Mouse (Mus musculus) neural tube, embryonic 13.5 days (tissue): ENCODE measurements around the gene Ovca2. TPM values are rescaled to one million over a fixed set of nuclear protein-coding genes. Genes with fewer than 3 reads are reported as not detected.

Source experiments
- ATAC-seq: fragments of 200-750 bp; cut with Nextera tagmentation; 2 replicates; pipeline ENCODE4 v1.8.0; 2017; ENCODE audit warnings: low read depth, mild to moderate bottlenecking, moderate TSS enrichment, moderate library complexity
- H3K27ac ChIP-seq: fragments of 300-500 bp; sonication (generic); replicated peaks from 2 replicates; pipeline ENCODE4 v1.5.1; 2015; ENCODE audit warnings: moderate library complexity, mild to moderate bottlenecking, inconsistent platforms
- H3K27me3 ChIP-seq: fragments of 300-500 bp; sonication (generic); 2 replicates; pipeline ENCODE4 v1.6.1; 2015; ENCODE audit warnings: mild to moderate bottlenecking, inconsistent platforms
- H3K36me3 ChIP-seq: fragments of 300-500 bp; sonication (generic); 2 replicates; pipeline ENCODE4 v1.6.1; 2015; ENCODE audit warnings: mild to moderate bottlenecking, inconsistent platforms
- H3K4me1 ChIP-seq: fragments of 300-500 bp; sonication (generic); replicated peaks from 2 replicates; pipeline ENCODE4 v1.6.1; 2015; ENCODE audit warnings: inconsistent platforms
- H3K4me2 ChIP-seq: fragments of 300-500 bp; sonication (generic); 2 replicates; pipeline ENCODE4 v1.6.1; 2015; ENCODE audit warnings: inconsistent platforms, mild to moderate bottlenecking, moderate library complexity
- H3K4me3 ChIP-seq: fragments of 300-500 bp; sonication (generic); 2 replicates; pipeline ENCODE4 v1.5.1; 2015; ENCODE audit warnings: mild to moderate bottlenecking, inconsistent platforms
- H3K9ac ChIP-seq: fragments of 300-500 bp; sonication (generic); 2 replicates; pipeline ENCODE4 v1.6.1; 2015; ENCODE audit warnings: moderate library complexity, mild to moderate bottlenecking, inconsistent platforms
- H3K9me3 ChIP-seq: fragments of 300-500 bp; sonication (generic); 2 replicates; pipeline ENCODE4 v1.6.1; 2016; ENCODE audit warnings: inconsistent platforms
- WGBS: fragments of 180-500 bp; shearing (Covaris S2); methylation state at CpG from one replicate; pipeline ENCODE4 v1.1.7; 2015; 5-methylcytosine and 5-hydroxymethylcytosine counted together
- polyA plus RNA-seq: library from polyadenylated mRNA; unstranded; fragments of >200 nt; fragmentation: Nextera tagmentation; extraction: Ambion mirVana; gene quantifications from 2 replicates; pipeline ENCODE4 v1.2.1, GENCODE M21; 2015

The Ovca2 gene
- polyA plus RNA-seq, 1 experiment from 2014 or later: 18.6 TPM

DNA sequence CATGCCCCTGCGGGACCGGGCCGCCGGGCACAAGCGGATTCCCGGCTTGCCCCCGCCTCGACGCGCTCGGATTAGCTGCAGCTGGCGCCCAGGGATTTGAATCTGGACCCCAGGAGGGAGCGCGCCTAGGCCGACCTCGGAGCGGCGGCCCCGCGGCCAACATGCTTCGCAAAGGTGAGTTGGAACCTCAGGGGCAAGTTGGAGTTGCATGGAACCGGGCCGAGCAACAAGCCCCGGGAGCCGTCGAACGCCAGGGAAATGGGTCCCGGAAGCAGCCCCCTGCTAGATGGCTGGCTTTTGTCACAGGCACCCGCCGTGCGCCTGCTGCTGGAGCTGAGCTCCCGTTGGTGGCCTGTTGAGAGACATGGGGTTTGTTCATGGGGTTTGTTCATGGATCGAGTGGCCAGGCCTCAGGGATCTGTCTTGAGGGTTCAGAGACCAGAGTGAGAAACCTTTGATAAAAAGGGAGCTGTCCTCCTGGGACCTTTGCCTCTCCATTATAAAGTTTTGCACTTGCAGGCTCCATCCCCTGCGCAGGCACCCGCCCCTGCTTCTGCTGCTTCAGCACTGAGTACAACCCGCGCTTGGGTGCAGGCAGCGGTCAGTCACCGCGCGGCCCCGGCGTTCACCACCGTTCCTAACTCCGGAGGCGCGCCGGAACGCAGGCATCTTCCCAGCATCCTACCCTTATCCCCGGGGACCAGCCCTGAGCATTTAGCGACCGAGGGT is 15.7 kb upstream of the Ovca2 start:
- H3K4me3 ChIP-seq: peak overlapping the region; percentile 61
- peaks cover 63% of the 10 kb centered on the region for H3K4me1 ChIP-seq
- ATAC-seq: no peak
- H3K4me2 ChIP-seq: peak overlapping the region; percentile 69
- H3K9ac ChIP-seq: peak overlapping the region; percentile 78
- WGBS: 0% methylated on average over 52 of the region's 52 CpGs
- H3K36me3 ChIP-seq: no peaks in the 10 kb centered on the region
- peaks cover 65% of the 10 kb centered on the region for H3K27me3 ChIP-seq
- no peaks in the 10 kb centered on the region for H3K9me3 ChIP-seq
- H3K27ac ChIP-seq: peak overlapping the region; percentile 59

- Histone ChIP-seq H3K36me3 (no peaks in the 10 kb centered on the region), H3K4me2 (peak within 1 kb of the TSS; percentile 69), H3K27ac (peak within 1 kb of the TSS; percentile 59), H3K9ac (peak within 1 kb of the TSS; percentile 78), H3K4me1 (peaks cover 66% of the 10 kb centered on the region), H3K4me3 (peak within 1 kb of the TSS; percentile 61), H3K9me3 (no peaks in the 10 kb centered on the region), H3K27me3 (peaks cover 62% of the 10 kb centered on the region)
- peak; percentile 15 for ATAC-seq
- under 1% methylated on average over 62 of the region's 84 CpGs for WGBS
Measured at GRCm38 (mm10) chr11:75193256-75194071, 14.8 kb upstream of the Ovca2 start, which contains the start of gene Rtn4rl1. Rtn4rl1 (plus strand) TSS chr11:75193783.

GRCm38 (mm10) chr11:75192336-75193214 is 13.9 kb upstream of the Ovca2 start:
- no peaks in the 10 kb centered on the region for H3K36me3 ChIP-seq
- H3K9ac ChIP-seq: peak overlapping the region; percentile 78; the same call in 1 of the 2 replicates
- H3K9me3 ChIP-seq: no peaks in the 10 kb centered on the region
- WGBS: 23% methylated on average over 13 of the region's 13 CpGs
- peaks cover 65% of the 10 kb centered on the region for H3K4me1 ChIP-seq
- H3K27ac ChIP-seq: 0 out of 2 replicates have a peak overlapping the region, but pooled peaks have one; percentile 59
- H3K27me3 ChIP-seq: peaks cover 62% of the 10 kb centered on the region
- peak; percentile 40; the same call in 1 of the 2 replicates for ATAC-seq
- peak overlapping the region; percentile 61 for H3K4me3 ChIP-seq
- peak overlapping the region; percentile 69 for H3K4me2 ChIP-seq

DNA sequence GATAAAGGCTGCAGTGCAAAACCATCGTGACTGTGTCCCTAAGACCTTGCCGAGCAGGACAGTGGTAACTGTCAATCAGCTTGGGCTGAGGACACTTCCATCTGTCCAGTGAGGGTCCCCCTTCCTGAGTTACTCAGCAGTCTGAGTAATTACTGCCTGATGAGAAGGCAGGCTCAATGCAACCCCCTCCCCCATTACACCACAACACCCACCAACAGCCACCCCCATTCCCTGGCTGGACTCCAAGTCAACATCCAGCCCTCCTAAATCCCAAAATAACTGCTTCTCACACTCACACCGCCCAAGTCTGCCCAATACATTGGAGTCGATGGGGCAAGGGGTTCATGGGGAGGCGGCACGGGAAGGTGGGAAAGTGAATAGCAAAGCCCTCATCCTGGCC is 13.2 kb upstream of the Ovca2 start:
- WGBS: 63% methylated on average over 6 of the region's 6 CpGs

GRCm38 (mm10) chr11:75190905-75191441 is 12.3 kb upstream of the Ovca2 start, which contains the start of gene Dph1:
Dph1 (minus strand) TSS chr11:75191241.
- Histone ChIP-seq H3K4me2 (peak within 1 kb of the TSS; percentile 82), H3K9me3 (no peaks in the 10 kb centered on the region), H3K4me1 (peaks cover 56% of the 10 kb centered on the region), H3K4me3 (peak within 1 kb of the TSS; percentile 72), H3K27ac (peak within 1 kb of the TSS; percentile 50), H3K36me3 (no peaks in the 10 kb centered on the region), H3K9ac (peak within 1 kb of the TSS; percentile 74), H3K27me3 (peaks cover 51% of the 10 kb centered on the region)
- no peak for ATAC-seq
- WGBS: 50% methylated on average over 5 of the region's 5 CpGs

More for the DNA sequence above, 13.2 kb upstream of the Ovca2 start:
- Histone ChIP-seq H3K4me2 (no peak overlapping the region), H3K27me3 (peaks cover 59% of the 10 kb centered on the region), H3K36me3 (no peaks in the 10 kb centered on the region), H3K27ac (no peak overlapping the region), H3K9me3 (no peaks in the 10 kb centered on the region), H3K9ac (no peak overlapping the region), H3K4me1 (peaks cover 60% of the 10 kb centered on the region), H3K4me3 (no peak overlapping the region)
- ATAC-seq: no peak

DNA sequence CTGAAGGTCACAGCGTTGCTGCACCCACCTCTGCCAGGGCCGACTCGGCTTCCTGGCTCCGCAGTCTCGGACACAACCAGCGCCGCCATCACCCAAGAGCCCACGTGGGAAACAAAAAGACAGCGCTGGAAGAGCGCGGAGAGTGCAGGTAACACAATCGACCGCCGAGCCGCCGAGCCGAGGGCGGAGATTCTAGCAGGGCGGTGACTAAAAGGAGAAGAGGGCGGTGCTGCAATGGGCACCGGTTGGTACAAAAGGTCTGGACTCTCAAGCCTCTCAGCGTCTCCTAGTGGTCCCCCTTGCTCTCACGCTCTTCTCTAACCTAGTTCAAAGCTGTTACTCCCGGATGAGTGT is 11.7 kb upstream of the Ovca2 start:
- Histone ChIP-seq H3K4me3 (peak overlapping the region; percentile 72), H3K9ac (peak overlapping the region; percentile 74), H3K27ac (peak overlapping the region; percentile 50), H3K9me3 (no peaks in the 10 kb centered on the region), H3K4me2 (peak overlapping the region; percentile 82), H3K4me1 (peaks cover 56% of the 10 kb centered on the region), H3K27me3 (peaks cover 44% of the 10 kb centered on the region), H3K36me3 (no peaks in the 10 kb centered on the region)
- WGBS: 1% methylated on average over 24 of the region's 24 CpGs
- ATAC-seq: peak; percentile 66

DNA sequence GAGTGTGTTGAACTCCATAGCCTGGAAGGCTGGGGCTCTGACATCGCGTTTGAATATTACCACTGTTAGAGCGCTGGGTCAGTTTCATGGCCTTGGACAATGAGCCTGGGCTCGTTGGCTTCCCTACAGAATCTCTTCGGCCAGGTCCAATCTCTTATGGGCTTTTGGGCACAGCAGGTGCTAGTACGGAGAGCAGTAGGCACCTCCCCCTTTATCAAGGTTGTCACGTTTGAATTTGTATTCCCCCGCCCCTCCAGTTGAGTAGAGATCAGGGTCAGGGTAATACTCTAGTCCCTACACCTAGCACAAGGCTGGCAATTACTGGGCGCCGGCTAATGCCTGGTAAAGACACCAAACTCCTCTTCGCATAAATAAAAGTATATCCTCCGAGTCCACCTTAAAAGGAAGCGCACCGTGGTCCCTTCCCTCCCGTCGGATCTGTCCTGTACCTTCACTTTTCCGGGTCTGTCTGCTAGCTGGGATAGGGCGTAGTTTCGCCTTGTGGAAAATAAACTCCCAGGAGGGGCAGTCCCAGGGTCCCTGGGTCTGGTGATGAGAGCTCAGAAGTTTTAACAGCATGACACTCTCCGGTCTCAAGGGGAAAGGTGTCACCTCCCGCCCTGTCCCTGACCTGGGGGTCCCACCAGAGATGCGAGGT is 11.2 kb upstream of the Ovca2 start:
- Histone ChIP-seq H3K4me2 (peak overlapping the region; percentile 82), H3K36me3 (no peaks in the 10 kb centered on the region), H3K9ac (peak overlapping the region; percentile 74), H3K27me3 (peaks cover 39% of the 10 kb centered on the region), H3K27ac (no peak overlapping the region), H3K9me3 (no peaks in the 10 kb centered on the region), H3K4me3 (peak overlapping the region; percentile 72), H3K4me1 (peaks cover 56% of the 10 kb centered on the region)
- ATAC-seq: peak; percentile 21; the same call in 1 of the 2 replicates
- under 1% methylated on average over 22 of the region's 22 CpGs for WGBS

DNA sequence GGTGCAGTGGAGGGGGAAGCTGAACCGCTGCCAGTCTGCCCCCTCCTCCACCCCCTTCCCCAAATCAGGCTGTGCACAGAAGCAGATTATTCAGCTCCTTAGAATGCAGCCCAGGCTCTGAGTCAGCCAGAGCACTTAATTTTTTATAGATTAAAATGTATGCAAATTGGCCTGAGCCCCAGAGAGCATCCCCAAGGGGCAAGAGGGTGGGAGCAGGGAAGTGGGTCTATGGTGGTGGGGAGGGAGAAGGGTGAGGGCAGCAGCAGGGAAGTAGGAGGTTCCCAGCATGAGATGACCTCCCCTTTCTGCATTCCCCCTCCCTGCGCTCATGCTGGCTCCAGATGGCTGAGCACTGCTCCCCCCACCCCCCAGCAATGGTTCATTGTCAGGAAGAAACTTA is 6.4 kb upstream of the Ovca2 start:
- Histone ChIP-seq H3K36me3 (peaks cover 16% of the 10 kb centered on the region; the same call in 1 of the 2 replicates), H3K4me3 (no peak overlapping the region), H3K27me3 (no peaks in the 10 kb centered on the region), H3K4me2 (no peak overlapping the region), H3K27ac (peak overlapping the region; percentile 67), H3K4me1 (peaks cover 54% of the 10 kb centered on the region), H3K9me3 (no peaks in the 10 kb centered on the region), H3K9ac (peak overlapping the region; percentile 34; the same call in 1 of the 2 replicates)
- ATAC-seq: no peak
- 58% methylated on average over 1 of the region's 2 CpGs for WGBS

DNA sequence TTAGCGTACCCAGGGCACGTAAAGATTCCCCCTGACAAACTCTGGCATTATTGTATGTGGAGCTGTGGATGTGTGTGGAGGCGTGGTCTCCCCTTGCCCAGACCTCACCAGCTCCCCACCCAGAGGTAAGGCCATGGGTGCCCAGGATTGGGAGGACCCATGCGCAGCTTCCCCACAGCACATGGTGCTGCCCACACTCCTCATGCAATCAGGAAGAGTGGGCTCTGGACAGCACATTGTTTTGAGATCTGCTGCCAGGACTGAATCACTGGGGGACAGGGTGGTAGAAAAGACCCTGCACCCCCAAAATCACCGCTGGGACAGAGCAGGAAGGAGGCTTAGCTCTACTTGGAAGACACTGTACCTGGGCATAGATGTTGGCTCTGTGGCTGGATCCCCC is 5.9 kb upstream of the Ovca2 start:
- no peak for ATAC-seq
- peaks cover 51% of the 10 kb centered on the region for H3K4me1 ChIP-seq

DNA sequence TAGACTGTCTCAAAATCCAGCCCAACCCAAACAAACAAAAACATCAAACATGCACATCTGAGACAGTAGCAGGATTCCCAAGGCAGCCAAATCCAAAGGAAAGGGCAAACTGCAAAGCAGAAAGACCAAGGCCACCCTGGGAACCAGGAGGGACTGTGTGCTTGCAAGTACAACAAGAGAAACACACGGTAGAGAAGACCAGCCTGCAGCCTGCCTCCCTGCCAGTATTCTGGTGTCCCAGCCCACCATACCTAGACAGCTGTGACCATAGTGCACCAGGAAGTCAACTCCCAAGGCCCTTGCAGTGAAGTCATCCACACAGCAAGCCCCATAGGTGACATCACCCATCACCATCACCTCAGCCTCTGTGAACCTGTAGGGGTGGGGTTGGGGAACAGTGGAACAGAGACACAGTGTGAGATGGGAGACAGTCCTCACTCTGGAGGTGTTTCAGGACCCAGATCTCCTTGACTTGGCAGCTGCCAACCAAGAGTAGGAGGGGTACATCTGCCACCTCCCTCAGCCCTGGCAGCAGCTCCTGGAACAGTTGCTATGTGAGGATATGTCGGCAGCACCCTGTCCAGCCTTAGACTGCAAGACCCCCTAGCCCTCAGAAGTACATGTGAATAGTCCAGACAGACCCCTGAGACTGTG is 5.4 kb upstream of the Ovca2 start:
- no peaks in the 10 kb centered on the region for H3K27me3 ChIP-seq
- ATAC-seq: no peak
- 82% methylated on average over 2 of the region's 2 CpGs for WGBS
- H3K4me2 ChIP-seq: no peak overlapping the region
- no peak overlapping the region for H3K4me3 ChIP-seq
- 0 out of 2 replicates have a peak overlapping the region, but pooled peaks have one; percentile 34 for H3K9ac ChIP-seq
- H3K27ac ChIP-seq: peak overlapping the region; percentile 67
- peaks cover 51% of the 10 kb centered on the region for H3K4me1 ChIP-seq
- no peaks in the 10 kb centered on the region for H3K9me3 ChIP-seq
- peaks cover 16% of the 10 kb centered on the region; the same call in 1 of the 2 replicates for H3K36me3 ChIP-seq

More for the DNA sequence above, 5.9 kb upstream of the Ovca2 start:
- Histone ChIP-seq H3K4me2 (no peak overlapping the region), H3K27ac (peak overlapping the region; percentile 67), H3K9ac (peak overlapping the region; percentile 34; the same call in 1 of the 2 replicates), H3K9me3 (no peaks in the 10 kb centered on the region), H3K27me3 (no peaks in the 10 kb centered on the region), H3K4me3 (no peak overlapping the region), H3K36me3 (peaks cover 16% of the 10 kb centered on the region; the same call in 1 of the 2 replicates)
- WGBS: 85% methylated on average over 5 of the region's 5 CpGs
